Mouse (Mus musculus) c-Kit-positive CD71-negative TER-119-negative erythroid progenitor cells, embryonic 14.5 days (primary cell): ENCODE data around the gene Ctdsp1.
A peak's percentile ranks its signal among the peaks of the same experiment; 100 is the strongest.

Experiments
- DNase-seq: peaks from one replicate; pipeline ENCODE4 v3.0.0-alpha.2; 2013; ENCODE audit warnings: low read depth

Ctdsp1 gene

DNA sequence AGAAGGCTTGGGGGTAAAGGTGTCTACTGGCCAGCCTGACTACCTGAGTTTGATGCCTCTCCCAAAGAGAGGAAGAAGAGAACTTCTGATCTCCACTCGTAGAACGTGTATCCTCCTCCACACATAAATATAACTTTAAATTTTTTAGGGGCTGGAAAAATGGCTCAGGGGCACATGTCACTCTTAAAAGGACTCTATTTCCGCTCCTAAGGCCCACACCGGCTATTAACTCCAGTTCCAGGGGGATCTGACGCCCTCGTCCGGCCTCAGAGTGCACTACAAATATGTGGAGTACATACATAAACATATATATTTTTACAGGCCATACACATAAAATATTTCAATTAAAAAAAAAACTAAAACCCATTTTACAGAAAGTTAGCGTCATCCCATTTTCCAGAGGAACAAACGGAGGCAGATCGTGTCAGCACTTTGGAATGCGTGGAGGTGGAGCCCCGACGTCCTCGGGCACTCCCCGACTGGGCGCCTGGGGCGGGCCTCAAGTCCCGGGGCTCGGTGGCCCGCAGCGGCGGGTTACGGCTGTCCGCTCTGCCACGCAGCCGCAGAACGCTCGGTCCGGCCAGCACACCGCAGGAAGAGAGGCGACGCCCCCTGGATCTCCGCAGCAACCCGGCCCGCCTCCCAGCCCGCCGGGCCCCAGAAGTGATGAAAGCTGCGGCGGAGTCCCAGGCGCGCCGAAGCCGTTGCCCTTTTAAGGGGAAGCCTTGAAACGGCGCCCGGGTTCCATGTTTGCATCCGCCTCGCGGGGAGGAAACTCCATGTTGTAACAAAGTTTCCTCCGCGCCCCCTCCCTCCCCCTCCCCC lies at the start of gene Ctdsp1:
TSS of gene Ctdsp1 (plus strand) at position 586 of the 825 bp plus-strand sequence.
- peak; percentile 87 for DNase-seq

- DNase-seq: no peak
These were observed 49.4 kb upstream of the Ctdsp1 start for GRCm38 (mm10) chr1:74341898-74342297.

GRCm38 (mm10) chr1:74342308-74342707 lies 49.0 kb upstream of the Ctdsp1 start:
- DNase-seq: no peak

GRCm38 (mm10) chr1:74343161-74343560 lies 48.1 kb upstream of the Ctdsp1 start:
- DNase-seq: no peak

DNA sequence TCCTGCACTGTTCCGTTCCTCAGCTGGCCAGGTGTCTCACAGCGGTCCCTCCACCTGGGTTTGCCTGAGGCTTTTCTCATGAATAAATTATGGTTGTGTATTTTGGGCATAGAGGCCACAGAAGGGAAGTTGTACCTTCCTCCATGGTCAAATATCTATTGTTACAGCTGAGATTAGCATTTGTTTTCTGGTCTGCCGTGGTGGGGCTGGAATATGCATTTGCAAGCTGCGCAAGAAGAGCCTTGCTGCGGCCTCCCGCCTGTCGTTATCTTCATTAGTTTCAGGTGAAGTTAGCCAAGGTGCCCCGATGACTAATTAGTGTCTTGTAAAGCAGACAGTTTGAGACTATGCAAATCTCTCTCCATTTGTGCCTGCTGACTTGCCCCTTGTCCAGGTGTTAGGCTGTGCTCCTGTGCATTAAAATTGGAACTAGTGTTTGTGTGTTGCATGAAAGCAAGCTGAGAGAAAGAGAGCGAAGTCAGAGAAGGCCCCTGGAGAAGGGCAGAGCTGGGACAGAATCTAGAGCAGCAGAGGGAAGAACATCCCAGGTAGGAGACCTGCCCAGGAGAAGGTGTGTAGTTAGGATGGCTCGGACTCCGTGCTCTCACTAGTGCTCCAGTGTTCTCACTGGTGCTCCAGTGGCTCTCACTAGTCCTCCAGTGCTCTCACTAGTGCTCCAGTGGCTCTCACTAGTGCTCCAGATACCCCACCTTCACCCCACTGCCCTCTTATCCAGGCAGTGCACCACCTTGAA lies 47.0 kb upstream of the Ctdsp1 start:
- no peak for DNase-seq

DNA sequence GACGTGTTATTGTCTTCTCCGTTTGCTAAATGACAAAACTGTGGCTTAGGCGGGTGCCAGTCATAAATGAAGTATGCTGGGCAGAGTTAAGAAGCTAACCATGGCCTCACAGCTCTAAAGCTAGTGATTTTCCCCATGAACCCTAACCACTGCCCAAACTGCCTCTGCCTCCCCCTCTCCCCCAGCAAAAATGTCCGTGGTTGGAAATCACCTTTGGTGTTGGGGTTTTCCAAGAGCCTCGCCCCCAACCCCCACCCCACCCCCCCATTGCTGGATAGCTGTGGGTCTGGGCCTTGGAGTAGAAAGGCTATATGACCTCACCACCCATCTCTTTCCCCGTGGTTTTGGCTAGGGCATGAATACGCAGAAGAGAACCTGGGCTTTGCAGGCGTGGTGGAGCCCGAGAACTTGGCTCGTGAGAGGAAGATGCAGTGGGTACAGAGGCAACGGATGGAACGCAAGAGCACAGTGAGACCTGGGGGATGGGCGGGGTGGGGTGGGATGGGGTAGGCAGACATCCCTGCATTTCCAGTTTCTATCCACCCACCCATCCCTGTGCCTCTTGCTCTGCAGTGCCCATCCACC lies 40.0 kb upstream of the Ctdsp1 start:
- DNase-seq: no peak

DNA sequence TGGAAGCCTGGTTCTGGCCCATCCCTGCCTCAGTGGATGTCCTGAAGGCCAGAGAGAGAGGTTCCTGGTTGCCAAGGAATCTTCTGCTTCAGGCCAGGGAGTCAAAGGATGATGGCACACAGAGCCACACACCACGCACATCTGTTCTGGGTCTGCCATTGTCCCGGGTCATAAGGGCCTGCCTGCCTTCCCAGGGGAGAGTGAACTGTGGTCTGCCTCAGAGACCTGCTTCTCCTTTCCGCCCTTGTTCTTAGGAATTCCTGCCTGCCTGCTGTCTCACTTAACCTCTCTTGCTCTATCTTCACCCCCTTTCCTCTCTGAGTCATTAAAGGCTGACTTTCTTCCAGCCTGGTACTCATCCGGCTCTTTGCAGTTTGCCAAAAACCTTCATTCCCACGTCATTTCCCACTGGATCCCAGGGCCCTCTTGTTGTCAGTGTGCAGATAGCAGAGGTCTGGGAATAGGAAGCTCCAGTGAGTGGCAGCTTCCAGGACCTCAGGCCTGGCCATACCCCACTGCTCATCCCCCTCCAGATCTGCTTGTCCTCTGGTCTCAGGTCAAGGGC lies 38.7 kb upstream of the Ctdsp1 start:
- no peak for DNase-seq

DNA sequence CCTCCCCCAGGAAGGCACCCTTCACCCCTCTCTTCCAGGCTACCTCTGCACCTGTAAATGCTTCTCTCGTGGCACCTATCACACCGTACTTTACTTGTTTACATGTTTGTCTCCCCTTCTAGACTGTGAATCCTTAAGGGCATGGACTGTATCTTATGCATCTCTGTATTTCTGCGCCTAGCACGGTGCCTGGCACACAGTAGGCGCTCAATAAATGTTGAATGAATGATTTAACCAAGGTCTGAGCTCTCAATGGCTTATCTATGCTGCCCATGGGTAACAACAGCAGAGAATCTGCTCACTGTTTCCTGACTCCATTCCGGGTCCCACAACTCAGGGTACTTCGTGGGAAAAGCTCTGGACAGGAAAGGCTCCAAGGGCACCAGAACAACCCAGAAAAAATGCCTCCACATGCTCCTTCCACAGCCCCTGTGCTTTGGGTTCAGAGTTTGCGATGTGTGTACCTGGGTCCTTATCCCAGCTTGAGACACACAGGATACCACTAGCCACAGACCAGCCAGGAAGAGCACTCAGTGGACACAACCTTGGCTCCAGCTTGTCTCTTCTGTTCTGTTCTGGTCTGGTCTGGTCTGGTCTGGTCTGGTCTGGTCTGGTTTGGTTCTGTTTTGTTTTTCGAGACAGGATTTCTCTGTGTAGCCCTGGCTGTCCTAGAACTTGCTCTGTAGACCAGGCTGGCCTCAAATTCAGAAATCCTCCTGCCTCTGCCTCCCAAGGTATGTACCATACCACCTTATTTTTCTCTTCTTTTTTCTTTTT lies 37.7 kb upstream of the Ctdsp1 start:
- DNase-seq: no peak

- DNase-seq: no peak
These were observed 33.8 kb upstream of the Ctdsp1 start for GRCm38 (mm10) chr1:74357531-74357930.

DNA sequence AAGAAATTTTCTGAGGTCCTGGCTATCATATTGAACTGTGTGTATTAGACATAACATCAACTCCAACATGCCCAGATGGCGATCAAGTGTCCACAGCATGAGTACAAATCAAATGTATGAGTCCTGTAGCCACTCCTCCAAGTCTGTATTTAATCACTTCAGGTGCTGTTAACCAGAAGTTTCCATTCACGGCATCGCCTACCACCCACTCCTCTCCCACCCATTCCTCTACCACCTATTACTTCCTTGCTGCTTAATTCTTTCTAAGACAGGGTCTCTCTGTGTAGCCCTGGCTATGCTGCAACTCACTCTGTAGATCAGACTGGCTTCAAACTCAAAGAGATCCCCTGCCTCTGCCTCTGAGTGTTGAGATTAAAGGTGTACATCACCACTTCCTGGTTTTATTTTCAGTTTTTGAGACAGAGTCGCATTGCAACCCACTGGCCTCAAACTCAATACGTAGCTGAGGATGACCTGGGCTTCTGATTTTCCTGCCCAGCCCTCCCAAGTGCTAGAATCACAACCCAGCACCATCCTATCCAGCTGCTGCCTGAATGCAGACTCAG lies 31.3 kb upstream of the Ctdsp1 start:
- no peak for DNase-seq

DNA sequence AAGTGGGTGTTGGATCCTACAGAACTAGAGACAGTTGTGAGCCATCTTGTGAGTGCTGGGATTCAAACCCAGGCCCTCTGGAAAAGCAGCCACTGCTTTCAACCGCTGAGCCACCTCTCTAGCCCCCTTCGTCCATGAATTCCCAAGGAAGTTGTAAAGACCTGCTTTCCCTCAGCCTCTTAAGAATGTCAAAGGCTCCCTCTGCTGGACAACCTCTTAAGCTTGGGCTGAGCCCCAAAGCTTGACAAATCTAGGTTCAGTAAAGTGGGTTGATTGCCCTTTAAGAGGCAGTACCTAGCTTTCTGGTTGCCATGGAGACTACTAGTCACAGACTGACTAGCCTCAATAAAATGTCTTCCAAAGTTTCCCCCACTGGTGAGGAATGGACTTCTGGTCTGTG lies 29.5 kb upstream of the Ctdsp1 start, which contains the start of gene Catip:
TSS of gene Catip (plus strand) at position 297 of the 400 bp plus-strand sequence.
- peak; percentile 63 for DNase-seq

GRCm38 (mm10) chr1:74362325-74363229 lies 28.7 kb upstream of the Ctdsp1 start:
- DNase-seq: no peak

- DNase-seq: no peak
These were observed 27.9 kb upstream of the Ctdsp1 start for GRCm38 (mm10) chr1:74363437-74363836.

DNA sequence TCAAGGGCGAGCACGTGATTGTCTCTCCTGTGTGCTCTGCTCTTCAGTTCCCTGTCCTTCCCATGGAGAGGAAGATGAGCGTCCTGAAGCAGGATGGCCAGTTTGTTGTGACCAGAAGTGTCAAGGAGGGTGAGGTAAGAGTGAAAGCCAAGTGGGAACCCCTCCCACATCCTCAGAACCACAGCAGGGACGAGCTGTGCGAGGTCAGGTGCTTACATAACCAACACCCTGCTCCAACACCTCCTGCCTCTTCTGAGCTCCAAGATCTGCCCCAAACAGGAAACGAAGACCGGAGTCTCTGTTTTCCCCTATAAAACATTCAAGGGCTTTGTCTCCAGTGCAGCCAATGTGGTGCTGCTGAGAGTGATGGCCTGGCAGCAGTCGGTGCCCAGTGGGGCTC lies 27.0 kb upstream of the Ctdsp1 start:
- no peak for DNase-seq

- DNase-seq: no peak
These were observed 23.2 kb upstream of the Ctdsp1 start for GRCm38 (mm10) chr1:74367886-74368645.

DNA sequence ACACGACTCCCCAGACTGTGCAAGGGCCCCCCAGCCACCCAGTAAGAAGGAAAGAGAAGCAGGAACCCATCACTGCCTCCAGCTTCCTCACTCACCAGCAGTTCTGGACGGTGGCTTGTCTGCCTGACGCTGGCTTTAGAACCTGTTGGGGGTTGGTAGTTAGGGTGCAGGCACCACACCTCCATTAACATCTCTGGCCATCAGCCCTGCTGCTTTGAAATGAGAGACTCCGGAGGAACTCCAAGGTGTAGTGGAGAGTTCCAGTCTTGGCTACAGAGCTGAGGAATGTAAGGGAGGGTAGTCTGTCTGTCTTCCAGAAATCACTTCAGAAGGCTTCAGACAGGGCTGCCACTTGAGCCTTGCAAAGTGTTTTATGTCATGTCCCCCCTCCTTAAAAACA lies 21.3 kb upstream of the Ctdsp1 start:
- no peak for DNase-seq

- no peak for DNase-seq
These were observed 17.9 kb upstream of the Ctdsp1 start for GRCm38 (mm10) chr1:74373372-74373771.

DNA sequence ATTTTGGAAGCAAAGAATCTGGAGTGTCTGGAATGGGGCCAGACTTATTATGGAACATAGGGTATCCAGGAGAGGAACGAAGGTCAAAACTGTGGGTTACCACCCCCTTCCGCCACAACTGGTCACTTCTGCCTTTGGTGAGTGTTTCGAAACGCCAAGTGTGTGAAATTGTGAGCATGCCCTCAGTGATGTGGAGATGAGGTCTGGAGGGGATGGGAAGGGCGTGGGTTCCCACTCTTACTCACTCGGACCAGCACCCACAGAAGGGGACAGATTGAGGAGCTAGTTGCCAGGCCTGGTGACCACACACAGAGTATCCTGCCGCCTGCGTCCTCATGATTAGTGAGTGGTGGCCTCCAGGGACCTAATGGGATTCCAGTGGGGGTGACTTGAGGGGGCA lies 16.3 kb upstream of the Ctdsp1 start, which contains the start of gene Slc11a1:
TSS of gene Slc11a1 (plus strand) at position 216 of the 400 bp plus-strand sequence.
- peak; percentile 31 for DNase-seq

- DNase-seq: no peak
These were observed 15.7 kb upstream of the Ctdsp1 start for GRCm38 (mm10) chr1:74375561-74375960.
